Mouse (Mus musculus) C2C12 (cell line): ENCODE results near the gene Camk2d.

Experiments used
- CTCF ChIP-seq: IDR thresholded peaks from one replicate; pipeline ENCODE4 v1.5.1; 2011; ENCODE audit not compliant: control insufficient read depth, insufficient read depth, insufficient read length
- FOSL1 ChIP-seq: IDR thresholded peaks from one replicate; pipeline ENCODE4 v1.8.0; 2011; ENCODE audit warnings: mild to moderate bottlenecking, low read length; ENCODE audit not compliant: poor library complexity, insufficient read depth, severe bottlenecking
- MYOG ChIP-seq: IDR thresholded peaks from one replicate; pipeline ENCODE4 v1.6.1; 2011; ENCODE audit not compliant: control insufficient read depth, insufficient read length; ENCODE audit errors: extremely low read depth
- USF1 ChIP-seq: IDR thresholded peaks from one replicate; pipeline ENCODE4 v1.6.1; 2011; ENCODE audit warnings: low read depth, mild to moderate bottlenecking, control low read depth, moderate library complexity

GRCm38 (mm10) chr3:126627968-126628367, 31.9 kb downstream of the Camk2d start:
- no peak for TF ChIP-seq MYOG
- no peak for TF ChIP-seq CTCF
- no peak for TF ChIP-seq FOSL1
- TF ChIP-seq USF1, result no peak
